Mouse (Mus musculus) cortical plate, adult 2 months (tissue): ENCODE results near the gene Htt. TPM values are rescaled to one million over a fixed set of nuclear protein-coding genes. Genes with fewer than 3 reads are reported as not detected.

Experiments used
- H3K27ac ChIP-seq: fragments of 200-500 bp; 2 replicates; pipeline ENCODE4 v1.5.1; 2012; ENCODE audit warnings: low read length, control low read depth, inconsistent platforms; ENCODE audit not compliant: insufficient read depth
- H3K4me1 ChIP-seq: fragments of 200-500 bp; 2 replicates; pipeline ENCODE4 v1.6.1; 2011; ENCODE audit warnings: low read length; ENCODE audit not compliant: control insufficient read depth, insufficient read depth
- H3K4me3 ChIP-seq: fragments of 200-500 bp; 2 replicates; pipeline ENCODE4 v1.5.1; 2011; ENCODE audit warnings: mild to moderate bottlenecking, low read length, control low read depth; ENCODE audit not compliant: insufficient read depth
- CTCF ChIP-seq: fragments of 200-500 bp; IDR thresholded peaks from 2 replicates; pipeline ENCODE4 v1.5.1; 2011; ENCODE audit warnings: mild to moderate bottlenecking, control low read depth, low read length; ENCODE audit not compliant: insufficient read depth; ENCODE audit errors: extremely low read depth
- POLR2A ChIP-seq: fragments of 200-500 bp; IDR thresholded peaks from 2 replicates; pipeline ENCODE4 v1.6.1; 2011; ENCODE audit warnings: mild to moderate bottlenecking, low read length, control low read depth; ENCODE audit not compliant: insufficient read depth; ENCODE audit errors: extremely low read depth
- polyA plus RNA-seq: library from polyadenylated mRNA; depleted of rRNA; stranded (reverse); fragments of >200 nt; gene quantifications from 2 replicates; pipeline ENCODE4 v1.2.3, GENCODE M21; 2012; rRNA removed

The Htt gene
- polyA plus RNA-seq, 1 experiment = 43.1 TPM

- H3K4me1 ChIP-seq = peaks cover 2% of the 10 kb centered on the region; the same call in 1 of the 2 replicates
- no peak for TF ChIP-seq CTCF
- TF ChIP-seq POLR2A = no peak
- no peak overlapping the region for H3K4me3 ChIP-seq
- H3K27ac ChIP-seq = no peak overlapping the region
Measured at GRCm38 (mm10) chr5:34960021-34960420, 198.5 kb downstream of the Htt start.

Other genes with a start within 250 kb of the Htt start
- 27.3 and 38.6 TPM in 2 replicates for gene Tnip2, start 247.7 kb upstream of the Htt start, polyA plus RNA-seq
- gene Sh3bp2, start 235.9 kb upstream of the Htt start, polyA plus RNA-seq = 3.5 TPM in 2 replicates
- 375 and 376 TPM in 2 replicates for gene Add1, start 188.1 kb upstream of the Htt start, polyA plus RNA-seq
- gene Mfsd10, start 124.5 kb upstream of the Htt start, polyA plus RNA-seq = 103 and 106 TPM in 2 replicates
- 15.5 and 16.6 TPM in 2 replicates for gene Nop14, start 101.6 kb upstream of the Htt start, polyA plus RNA-seq
- gene Grk4, start 101.4 kb upstream of the Htt start, polyA plus RNA-seq = 3.2 and 4.1 TPM in 2 replicates
- gene Msantd1, start 146.3 kb downstream of the Htt start, polyA plus RNA-seq = 6.4 and 9.1 TPM in 2 replicates
- gene Rgs12, start 187.7 kb downstream of the Htt start, polyA plus RNA-seq = 35.4 and 40.9 TPM in 2 replicates